Mouse (Mus musculus): ENCODE measurements at regions not wholly inside any gene's neighbourhood (a gene's known extent, or its start where the extent isn't known, plus 50 kb on each side); places are given as distances from the start of the nearest gene placed in this dataset.

DNA sequence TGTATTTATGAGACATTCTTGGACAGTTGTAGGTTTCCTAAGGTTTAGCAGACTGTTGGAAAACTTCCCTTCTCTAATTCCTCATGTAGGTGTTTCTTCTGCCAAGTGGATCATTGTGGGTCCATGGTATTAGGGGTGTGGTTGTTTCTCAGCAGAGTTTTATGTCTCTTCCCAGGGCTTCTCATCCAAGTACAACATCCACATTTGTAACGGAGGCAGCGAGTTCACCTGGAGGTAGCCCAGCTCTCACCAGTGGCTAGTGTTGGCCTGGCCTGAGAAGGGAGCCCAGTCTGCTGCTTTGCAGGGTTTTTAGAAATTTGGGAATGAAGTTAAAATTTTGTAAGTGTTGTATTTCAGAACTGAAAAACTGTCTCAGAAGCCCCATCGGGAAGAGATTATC is 122.4 kb downstream of the Wnt5a start:
- no peak for DNase-seq

GRCm38 (mm10) chr14:28635175-28635574 is 130.6 kb downstream of the Wnt5a start:
- DNase-seq: no peak

DNA sequence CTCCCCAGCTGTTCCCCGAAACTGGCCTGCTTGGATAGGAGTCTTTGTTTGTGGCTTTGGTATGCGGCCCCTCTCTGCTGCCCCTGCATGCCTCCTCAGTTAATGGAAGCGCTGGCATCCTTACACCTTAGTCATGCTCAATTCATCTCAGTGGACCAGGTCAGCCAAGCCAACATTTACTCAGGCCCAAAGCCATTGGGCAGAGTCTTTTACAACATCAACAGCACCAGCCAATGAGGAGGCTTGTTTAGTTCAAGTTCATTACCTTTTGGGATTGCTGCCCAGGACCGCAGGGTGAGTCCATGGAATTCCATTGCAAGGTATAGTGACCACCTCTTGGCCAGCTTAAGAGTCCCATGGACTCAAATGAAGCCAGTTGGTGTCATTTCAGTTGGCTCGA is 134.5 kb downstream of the Wnt5a start:
- DNase-seq: no peak

DNA sequence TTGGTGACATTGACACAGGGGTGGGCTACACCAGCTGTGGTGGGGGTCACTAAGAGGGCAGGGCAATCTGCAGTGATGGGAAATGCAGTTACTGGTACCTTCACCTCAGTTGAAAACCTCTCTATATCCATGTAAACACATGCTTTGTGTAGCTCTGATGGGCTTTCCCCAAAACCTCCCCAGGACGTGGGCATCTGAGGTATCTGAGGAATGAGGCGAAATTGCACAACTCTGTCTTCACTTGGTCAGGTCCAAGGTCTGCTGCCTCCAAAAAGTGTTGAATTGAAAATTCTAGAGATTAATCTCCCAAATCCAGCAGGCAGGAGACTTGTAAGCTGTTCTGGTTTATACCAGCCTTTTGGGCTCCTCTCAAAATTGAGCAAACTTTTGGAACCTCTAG is 141.3 kb downstream of the Wnt5a start:
- no peak for DNase-seq

DNA sequence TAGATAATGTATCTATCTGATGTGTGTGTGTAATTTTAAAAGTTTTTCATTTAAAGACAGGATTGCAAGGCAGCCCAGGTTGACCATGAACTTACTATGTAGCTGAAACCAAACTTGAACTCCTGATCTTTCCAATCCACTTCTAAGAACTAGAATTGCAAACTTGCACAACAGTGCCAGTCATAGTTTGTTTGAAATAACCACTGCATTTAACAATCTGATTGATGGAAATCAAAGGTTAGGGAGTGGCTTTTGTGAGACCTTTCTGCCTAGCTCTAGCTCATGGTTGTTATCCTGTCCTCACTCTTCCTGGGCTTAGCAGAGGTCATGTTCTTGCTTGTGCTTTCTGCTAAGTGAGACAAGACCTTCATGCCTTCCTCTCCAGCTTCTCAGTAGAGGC is 144.9 kb downstream of the Wnt5a start:
- no peak for DNase-seq

DNA sequence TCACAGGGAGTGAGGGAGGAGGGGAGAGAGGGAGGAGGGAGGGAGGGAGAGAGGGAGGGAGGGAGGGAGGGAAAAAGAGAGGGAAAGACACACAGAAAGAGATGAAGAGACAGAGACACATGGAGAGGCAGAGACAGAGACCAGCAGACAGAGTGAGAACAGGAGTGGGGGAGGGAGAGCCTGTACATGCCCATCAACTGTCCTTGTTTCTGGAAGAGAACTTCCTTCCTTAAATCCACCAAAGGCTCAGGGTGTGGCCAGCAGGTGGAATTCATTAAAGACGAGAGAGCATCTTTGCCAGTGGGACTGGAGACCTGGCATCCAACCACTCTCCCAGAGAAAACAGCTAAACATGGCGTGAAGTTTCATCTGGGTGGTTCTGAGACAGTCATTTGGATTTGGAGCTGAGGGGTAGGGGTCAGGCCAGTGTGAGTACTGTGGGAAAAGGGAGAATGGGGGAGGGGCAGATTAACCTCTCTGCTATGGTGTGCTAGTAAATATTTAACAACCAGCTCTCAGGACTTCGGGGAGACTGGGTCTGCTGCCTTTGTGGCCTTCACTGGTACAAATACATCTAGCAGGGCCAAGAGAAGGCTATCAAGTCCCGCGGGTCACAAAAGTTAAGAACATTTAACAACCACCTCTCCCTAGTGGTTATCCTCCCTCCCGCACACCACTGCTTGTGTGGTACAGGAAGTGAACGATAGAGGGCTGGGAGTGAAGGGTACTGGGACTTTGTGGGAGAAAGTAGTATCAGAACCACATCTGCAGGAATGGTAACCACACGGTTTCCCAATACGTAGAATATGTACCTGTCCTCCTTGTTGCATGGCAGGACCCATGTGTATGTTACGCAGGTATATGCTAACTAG is 148.7 kb downstream of the Wnt5a start:
- no peak for DNase-seq

- DNase-seq: no peak
Measured at GRCm38 (mm10) chr14:28657216-28657615, 152.7 kb downstream of the Wnt5a start.

- DNase-seq: no peak
Measured at GRCm38 (mm10) chr14:28660872-28661588, 156.5 kb downstream of the Wnt5a start.

DNA sequence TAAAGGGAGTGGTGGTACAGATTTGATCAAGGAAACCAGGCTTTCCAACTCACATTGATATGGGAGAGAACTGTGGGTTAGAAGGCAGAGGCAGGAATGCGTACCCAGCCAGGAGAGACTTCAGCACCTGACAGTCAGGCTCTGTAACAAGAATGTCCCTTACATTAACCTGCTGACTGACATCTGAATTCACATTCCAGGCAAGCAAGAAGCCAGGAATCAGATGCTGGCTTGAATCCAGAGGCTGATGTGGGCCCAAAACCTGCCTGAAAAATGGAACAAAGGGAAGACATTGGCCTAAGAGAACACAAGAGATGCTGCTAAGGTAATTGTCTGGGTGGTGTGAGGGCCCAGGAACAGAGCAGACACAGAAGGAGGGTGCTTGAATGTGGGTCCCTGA is 158.8 kb downstream of the Wnt5a start:
- no peak for DNase-seq

DNA sequence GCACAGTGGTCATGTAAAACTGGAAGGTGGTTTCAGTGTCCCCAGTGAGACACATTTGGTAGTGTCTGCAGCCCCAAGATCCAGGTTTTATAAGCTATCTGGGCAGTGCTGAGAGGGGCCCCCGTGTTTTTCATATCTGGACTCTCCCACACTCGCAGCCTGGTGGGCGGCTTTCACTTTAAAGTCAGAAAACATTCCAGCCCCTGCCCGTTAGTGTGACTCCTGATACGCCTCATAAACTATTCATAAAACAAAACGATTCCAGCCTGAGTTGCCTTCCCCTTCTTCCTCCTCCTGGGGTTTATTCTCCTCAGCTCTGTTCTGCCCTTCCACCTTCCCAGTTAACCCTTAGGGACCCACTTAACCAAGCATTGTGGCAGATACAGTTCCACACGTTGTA is 159.6 kb downstream of the Wnt5a start:
- no peak for DNase-seq

- peak; percentile 8 for DNase-seq
Measured at GRCm38 (mm10) chr14:28675476-28675875, 170.9 kb downstream of the Wnt5a start.

GRCm38 (mm10) chr14:28699780-28700179 is 195.2 kb downstream of the Wnt5a start:
- no peak for DNase-seq

GRCm38 (mm10) chr14:28704729-28705128 is 200.2 kb downstream of the Wnt5a start:
- no peak for DNase-seq

- no peak for DNase-seq
Measured at GRCm38 (mm10) chr14:28714598-28714997, 210.0 kb downstream of the Wnt5a start.

- no peak for DNase-seq
Measured at GRCm38 (mm10) chr14:28720545-28720944, 216.0 kb downstream of the Wnt5a start.

DNA sequence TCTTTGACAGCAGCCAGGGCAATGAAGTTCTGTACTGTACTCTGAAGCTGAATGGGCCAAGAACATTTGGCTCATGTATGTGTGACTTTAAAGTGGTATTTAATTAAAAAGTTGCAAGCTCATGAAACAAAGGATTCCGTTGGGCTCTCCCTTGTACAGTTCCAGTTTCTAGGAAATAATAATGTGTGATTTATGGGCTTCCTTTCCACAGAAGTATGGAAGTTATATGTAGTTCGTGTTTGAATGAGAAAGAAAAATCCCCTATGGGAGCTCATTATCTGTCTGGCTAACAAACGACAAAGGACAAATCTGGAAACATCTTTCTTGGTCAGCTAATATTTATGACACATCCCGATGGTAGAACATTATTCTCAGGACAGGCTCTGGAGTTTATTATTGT is 221.1 kb downstream of the Wnt5a start:
- DNase-seq: no peak

- DNase-seq: no peak
Measured at GRCm38 (mm10) chr14:28733496-28733895, 228.9 kb downstream of the Wnt5a start.

DNA sequence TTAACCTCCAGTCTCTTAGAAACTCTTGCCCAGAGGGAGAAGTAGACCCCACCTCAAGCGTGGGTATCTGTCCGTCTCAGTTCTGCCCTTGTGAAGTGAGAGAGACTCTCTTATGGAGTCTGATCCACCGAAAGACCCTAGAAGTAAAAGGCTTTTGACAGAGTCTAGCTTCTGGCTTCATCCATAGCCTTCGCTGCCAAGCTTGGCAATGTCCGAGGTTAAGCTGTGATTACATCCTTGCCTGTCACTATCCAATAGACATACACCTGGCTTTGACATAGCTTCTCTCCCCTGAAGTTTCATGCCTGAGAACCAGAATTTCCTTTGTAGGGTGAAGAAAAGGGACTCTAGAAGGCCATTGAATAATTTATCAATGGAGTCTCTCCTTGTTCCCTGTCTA is 230.9 kb downstream of the Wnt5a start:
- DNase-seq: no peak

- DNase-seq: no peak
Measured at GRCm38 (mm10) chr14:28740076-28740475, 235.5 kb downstream of the Wnt5a start.

- no peak for DNase-seq
Measured at GRCm38 (mm10) chr14:28741418-28741817, 236.9 kb downstream of the Wnt5a start.

- DNase-seq: no peak
Measured at GRCm38 (mm10) chr14:28743673-28744072, 239.1 kb downstream of the Wnt5a start.

GRCm38 (mm10) chr14:28750301-28750700 is 245.8 kb downstream of the Wnt5a start:
- peak; percentile 48 for DNase-seq

GRCm38 (mm10) chr14:28765201-28765600 is 252.8 kb upstream of the Lrtm1 start:
- no peak for DNase-seq

DNA sequence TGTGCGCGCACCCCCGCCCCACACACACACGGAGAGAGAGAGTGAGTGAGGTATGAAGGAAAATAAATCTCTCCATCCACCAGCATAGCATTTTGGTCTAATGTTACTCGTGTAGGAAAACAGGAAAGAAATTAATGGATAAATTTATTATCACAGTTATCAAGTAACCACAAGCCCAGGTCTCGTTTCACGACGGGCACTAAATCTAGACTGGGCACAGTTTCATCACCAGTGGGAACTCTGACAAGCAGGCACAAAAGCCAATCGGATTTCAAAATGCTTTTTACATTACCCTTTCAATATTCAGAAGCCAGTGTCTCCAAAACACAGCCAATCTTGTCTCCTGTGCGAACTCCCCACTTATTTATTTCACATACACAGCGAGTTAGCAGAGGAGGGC is 244.9 kb upstream of the Lrtm1 start:
- DNase-seq: no peak
